Mouse (Mus musculus): ENCODE measurements around the gene Svop. TPM values are rescaled to one million over a fixed set of nuclear protein-coding genes. Genes with fewer than 3 reads are reported as not detected.

The Svop gene
- total RNA-seq, 2 experiments from 2014 or later = 170 to 182 TPM

DNA sequence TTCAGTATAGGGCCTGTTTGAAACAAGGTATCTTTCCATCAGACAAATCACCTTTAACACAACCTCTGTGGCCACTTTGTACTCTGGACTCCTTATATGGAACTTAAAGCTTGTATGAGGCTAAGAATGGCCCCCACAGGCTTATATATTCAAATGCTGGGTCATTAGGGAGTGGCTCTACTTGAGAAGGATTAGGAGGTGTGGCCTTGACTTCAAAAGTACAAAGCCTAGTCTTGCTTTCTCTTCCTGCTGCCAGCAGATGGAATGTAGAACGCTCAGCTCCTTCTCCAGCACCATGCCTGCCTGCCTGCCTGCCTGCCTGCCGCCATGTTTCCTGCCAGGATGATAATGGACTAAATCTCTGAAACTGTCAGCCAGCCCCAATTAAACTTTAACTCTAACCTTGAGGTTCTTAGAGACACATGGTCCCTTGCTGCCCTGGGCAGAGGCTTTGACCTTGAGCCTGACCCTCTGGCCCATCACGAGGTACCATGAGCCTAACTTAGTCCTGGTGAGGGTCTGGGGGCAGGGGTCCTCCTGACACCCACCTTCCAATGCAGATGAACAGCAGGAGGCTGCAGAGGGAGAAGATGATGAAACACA is 59.1 kb downstream of the Svop start:
- Histone ChIP-seq H3K4me3 (no peak overlapping the region), H3K27ac (no peak overlapping the region)
- no peak for DNase-seq (ENCODE audit: low spot score in 2 of 2)
- TF ChIP-seq CTCF (conservative IDR thresholded peaks at IDR 0.05) = no peak

GRCm38 (mm10) chr5:114030652-114031051 is 60.7 kb downstream of the Svop start:
- DNase-seq (ENCODE audit: low spot score in 2 of 2) = no peak
- Histone ChIP-seq H3K4me3 (no peak overlapping the region), H3K27ac (no peak overlapping the region)
- TF ChIP-seq CTCF (conservative IDR thresholded peaks at IDR 0.05) = peak; percentile 44

GRCm38 (mm10) chr5:114028111-114028510 is 63.3 kb downstream of the Svop start:
- H3K27ac ChIP-seq = no peak overlapping the region
- no peak for DNase-seq (ENCODE audit: low spot score in 2 of 2)
- H3K4me3 ChIP-seq = no peak overlapping the region
- TF ChIP-seq CTCF (conservative IDR thresholded peaks at IDR 0.05) = no peak

DNA sequence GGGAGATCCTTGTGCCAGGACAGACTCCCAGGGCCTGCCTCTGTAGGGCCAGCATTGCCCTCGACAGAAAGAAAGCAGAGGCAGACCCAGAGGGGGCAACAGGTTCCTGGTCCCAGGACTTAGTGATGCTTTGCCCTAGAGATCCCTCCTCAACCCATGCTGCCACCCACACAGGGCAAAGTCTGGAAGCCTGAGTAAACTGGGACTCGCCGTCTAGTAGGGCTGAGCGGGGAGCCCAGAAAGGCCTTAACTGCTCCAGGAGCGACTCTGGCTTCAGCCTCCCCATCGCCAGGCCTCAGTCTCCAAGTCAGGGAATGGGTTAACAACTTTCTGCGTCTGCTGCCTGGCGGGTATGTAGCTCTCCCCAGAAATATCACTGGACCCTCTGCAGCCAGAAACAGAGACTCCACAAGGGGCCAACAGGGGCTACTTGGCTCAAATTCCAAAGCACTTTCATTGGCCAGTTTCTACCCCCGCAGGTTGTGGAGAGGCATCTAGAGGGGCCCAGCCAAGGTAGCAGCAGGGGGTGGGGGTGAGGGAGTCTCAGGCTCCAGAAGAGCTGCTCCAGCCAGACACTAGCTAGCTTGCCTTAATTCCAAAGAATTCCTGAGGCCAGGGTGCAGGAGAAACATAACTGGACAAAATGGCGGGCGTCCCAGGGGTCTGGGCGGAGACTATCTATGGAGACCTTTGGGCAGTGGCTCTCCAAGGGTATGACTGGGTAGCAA is 64.0 kb downstream of the Svop start:
- TF ChIP-seq CTCF (conservative IDR thresholded peaks at IDR 0.05) = no peak
- H3K4me3 ChIP-seq = no peak overlapping the region
- no peak overlapping the region for H3K27ac ChIP-seq
- DNase-seq (ENCODE audit: low spot score in 2 of 2) = no peak

DNA sequence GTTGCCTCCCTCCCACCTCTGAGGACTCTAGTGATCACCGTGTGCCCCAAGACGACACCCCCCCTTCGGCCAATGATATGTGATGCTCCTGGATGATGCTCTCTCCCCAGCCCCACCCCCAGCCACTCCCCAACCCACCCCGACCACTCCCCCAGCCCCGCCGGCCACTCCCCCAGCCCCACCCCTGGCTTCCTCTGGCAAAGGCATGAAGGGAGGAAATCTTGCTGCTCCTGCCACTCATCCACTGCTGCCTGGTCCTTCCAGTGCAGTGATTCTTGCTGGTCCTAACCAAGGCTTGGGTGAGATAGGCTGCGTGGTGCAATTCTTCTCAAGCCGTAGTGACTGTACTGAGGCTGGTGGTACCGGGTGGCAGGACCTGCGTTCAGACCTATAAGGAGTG is 66.5 kb downstream of the Svop start:
- no peak overlapping the region for H3K27ac ChIP-seq
- TF ChIP-seq CTCF (conservative IDR thresholded peaks at IDR 0.05) = no peak
- no peak for DNase-seq (ENCODE audit: low spot score in 2 of 2)
- H3K4me3 ChIP-seq = no peak overlapping the region

DNA sequence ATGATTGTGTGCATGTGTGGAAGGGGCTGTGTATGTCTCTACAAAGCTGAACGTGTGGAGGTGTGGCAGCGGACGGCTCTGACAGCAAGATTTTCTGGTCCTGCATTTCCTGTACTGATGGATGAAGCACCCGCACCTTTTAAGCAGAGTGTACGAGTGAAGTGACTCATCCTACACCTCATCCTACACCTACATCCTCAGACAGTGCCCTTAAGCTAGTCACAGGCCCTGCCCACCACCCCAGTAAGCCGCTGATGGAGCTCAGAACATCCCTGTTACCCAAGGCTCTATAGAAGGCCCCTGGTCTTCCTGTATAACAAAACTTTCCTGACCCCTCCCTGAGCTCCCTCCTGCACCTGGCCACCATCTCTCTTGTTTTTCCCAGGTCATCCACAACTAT is 67.0 kb downstream of the Svop start:
- no peak overlapping the region for H3K4me3 ChIP-seq
- no peak for TF ChIP-seq CTCF (conservative IDR thresholded peaks at IDR 0.05)
- DNase-seq (ENCODE audit: low spot score in 2 of 2) = no peak
- no peak overlapping the region for H3K27ac ChIP-seq

GRCm38 (mm10) chr5:114015121-114015520 is 76.2 kb downstream of the Svop start:
- DNase-seq (ENCODE audit: low spot score in 2 of 2) = no peak
- no peak overlapping the region for H3K4me3 ChIP-seq
- TF ChIP-seq CTCF (conservative IDR thresholded peaks at IDR 0.05) = no peak
- no peak overlapping the region for H3K27ac ChIP-seq

GRCm38 (mm10) chr5:114009049-114009448 is 82.3 kb downstream of the Svop start:
- H3K4me3 ChIP-seq = no peak overlapping the region
- DNase-seq (ENCODE audit: low spot score in 2 of 2) = no peak
- no peak for TF ChIP-seq CTCF (conservative IDR thresholded peaks at IDR 0.05)
- no peak overlapping the region for H3K27ac ChIP-seq

DNA sequence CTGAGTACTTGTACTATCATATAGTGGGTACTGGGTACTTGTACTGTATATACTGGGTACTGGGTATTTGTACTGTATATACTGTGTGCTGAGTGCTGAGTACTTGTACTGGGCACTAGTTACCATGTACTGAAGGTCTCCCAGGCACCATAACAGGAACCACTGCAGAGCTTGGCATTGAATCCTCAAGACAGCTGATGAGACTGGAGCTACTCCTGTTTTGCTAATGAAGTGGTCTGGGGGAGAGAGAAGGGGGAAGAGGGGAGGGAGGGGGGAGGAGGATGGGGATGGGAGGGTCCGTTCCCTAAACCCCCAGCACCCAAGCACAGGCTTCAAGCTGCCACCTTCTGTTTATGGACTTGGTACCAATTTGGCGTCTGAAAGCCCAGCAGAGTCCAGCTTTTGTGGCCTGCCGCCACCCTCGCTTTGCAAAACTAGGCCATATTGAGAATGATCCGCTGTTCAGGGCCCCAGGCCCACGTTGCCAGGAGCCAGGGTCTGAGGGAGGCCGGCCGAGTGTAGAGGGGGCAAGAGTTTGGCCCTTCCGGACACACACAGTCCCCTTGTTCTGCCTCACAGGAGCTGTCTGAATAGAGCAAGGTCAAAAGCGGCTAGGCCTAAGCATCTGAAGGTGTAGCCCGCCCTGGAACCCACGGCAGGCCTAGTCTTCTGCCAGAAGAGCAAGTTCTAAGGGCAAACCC is 83.5 kb downstream of the Svop start:
- Histone ChIP-seq H3K4me3 (no peak overlapping the region), H3K27ac (no peak overlapping the region)
- no peak for TF ChIP-seq CTCF (conservative IDR thresholded peaks at IDR 0.05)
- no peak for DNase-seq (ENCODE audit: low spot score in 2 of 2)

DNA sequence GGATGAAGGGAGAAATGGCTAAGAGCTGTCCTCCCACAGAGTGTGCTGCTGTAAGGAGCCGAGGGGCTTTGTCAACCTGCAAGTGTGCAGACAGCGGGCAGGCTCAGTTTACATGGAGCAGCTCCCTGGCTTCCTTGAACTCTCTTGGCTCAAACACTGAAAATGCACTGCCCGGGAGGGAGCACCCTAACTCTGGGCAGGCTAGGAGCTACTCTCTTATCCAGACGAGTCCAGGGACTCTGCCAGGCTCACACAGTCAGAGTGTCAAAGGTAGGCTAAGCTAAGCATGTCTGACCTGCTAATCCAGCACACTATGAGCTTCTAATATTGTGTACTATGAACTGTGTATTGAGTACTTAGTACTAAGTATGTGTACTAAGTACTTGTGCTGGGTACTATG is 84.4 kb downstream of the Svop start:
- H3K27ac ChIP-seq = no peak overlapping the region
- TF ChIP-seq CTCF (conservative IDR thresholded peaks at IDR 0.05) = no peak
- no peak for DNase-seq (ENCODE audit: low spot score in 2 of 2)

DNA sequence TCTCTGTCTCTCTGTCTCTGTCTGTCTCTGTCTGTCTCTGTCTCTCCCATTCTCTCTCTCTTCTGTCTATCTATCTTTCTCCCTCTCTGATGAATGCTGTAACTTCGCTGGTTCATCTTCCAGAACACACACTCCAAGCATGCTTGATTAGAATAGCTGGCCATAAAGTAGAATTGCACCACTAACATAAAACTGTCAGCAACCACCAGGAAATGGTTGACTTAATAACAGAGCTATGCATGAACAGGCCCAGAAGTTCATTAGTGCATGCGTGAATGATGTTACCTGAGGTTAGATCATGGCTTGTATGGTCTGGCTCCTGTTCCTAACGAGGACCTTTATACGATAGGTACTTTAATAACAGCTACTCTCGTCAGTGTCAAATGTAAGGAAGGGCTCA is 86.3 kb downstream of the Svop start:
- no peak for DNase-seq (ENCODE audit: low spot score in 2 of 2)
- no peak for TF ChIP-seq CTCF (conservative IDR thresholded peaks at IDR 0.05)
- H3K27ac ChIP-seq = no peak overlapping the region
- no peak overlapping the region for H3K4me3 ChIP-seq

More for the DNA sequence above, 84.4 kb downstream of the Svop start:
- H3K4me3 ChIP-seq = no peak overlapping the region

DNA sequence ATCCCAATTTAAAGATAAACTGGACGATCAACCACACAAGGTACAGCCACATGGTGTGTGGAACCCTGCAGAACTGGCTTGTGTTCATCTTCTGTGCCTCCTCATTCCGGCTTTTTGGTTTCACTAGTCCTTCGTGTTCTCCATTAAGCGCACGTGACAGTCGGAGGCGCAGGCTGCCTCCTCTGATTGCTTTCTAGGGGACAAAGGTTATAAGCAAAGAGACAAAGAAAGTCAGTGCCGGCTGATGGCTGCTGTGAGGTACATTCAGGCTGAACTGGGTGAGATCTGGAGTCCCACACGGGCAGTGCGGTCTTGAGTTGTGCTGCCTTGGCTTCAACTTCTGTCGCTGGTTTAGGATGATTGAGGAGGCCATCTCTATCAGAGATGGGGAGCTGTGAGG is 86.8 kb downstream of the Svop start:
- TF ChIP-seq CTCF (conservative IDR thresholded peaks at IDR 0.05) = no peak
- H3K4me3 ChIP-seq = no peak overlapping the region
- H3K27ac ChIP-seq = no peak overlapping the region
- DNase-seq (ENCODE audit: low spot score in 2 of 2) = no peak

GRCm38 (mm10) chr5:114003542-114003941 is 87.8 kb downstream of the Svop start, which contains the start of gene Dao:
Gene Dao, plus strand, starts transcription at chr5:114003703.
- no peak for TF ChIP-seq CTCF (conservative IDR thresholded peaks at IDR 0.05)
- no peak for DNase-seq (ENCODE audit: low spot score in 2 of 2)
- no peak within 1 kb of the TSS for H3K27ac ChIP-seq
- H3K4me3 ChIP-seq = no peak within 1 kb of the TSS
